Mouse (Mus musculus): ENCODE data around the gene Rabgef1. TPM values are rescaled to one million over a fixed set of nuclear protein-coding genes. Genes with fewer than 3 reads are reported as not detected.

The Rabgef1 gene
- 22.3 and 25.4 TPM in 2 replicates for polyA plus RNA-seq (2012; ENCODE audit: insufficient read depth, insufficient read length, missing spikeins)

DNA sequence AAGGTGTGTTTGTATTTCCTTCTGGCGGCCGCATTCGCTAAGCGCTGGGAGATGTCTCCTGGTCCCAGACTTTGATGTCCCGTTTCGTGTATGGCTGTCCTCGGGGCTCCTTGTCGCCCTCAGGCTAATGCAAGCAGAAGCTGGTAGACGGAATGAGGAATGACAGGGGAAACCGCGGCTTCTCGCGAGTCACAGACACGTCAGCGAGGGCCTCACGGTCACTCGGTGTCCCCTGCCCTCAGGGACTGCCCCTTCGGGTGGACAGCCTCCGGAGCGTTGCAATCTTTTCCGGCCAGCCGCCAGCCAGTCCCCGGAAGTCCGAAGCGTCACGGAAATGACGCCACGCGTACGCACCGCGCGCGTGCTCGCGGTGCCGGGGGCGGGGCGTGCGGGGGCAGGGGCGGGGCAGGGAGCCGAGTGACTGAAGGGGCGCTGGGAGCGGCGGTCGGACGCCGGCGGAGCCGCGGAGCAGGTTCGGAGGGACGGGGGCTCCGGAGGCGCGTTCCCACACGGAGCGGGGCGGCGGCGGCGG lies at the start of gene Rabgef1:
Gene Rabgef1, plus strand, starts transcription at position 376 of the 532 bp plus-strand sequence.
- H3K4me1 ChIP-seq (ENCODE audit: control insufficient read depth, insufficient read depth, low read length): peaks cover 23% of the 10 kb centered on the region
- H3K27ac ChIP-seq (ENCODE audit: insufficient read depth, low read depth, low read length): peak within 1 kb of the TSS; percentile 70
- H3K4me3 ChIP-seq (ENCODE audit: insufficient read depth, low read length): peak within 1 kb of the TSS; percentile 64
- TF ChIP-seq POLR2A (IDR thresholded peaks at IDR 0.05; ENCODE audit: borderline replicate concordance, low read depth, low read length) (no peak; the same call in 1 of the 2 replicates), CTCF (IDR thresholded peaks at IDR 0.05; ENCODE audit: low read depth, low read length) (no peak)

DNA sequence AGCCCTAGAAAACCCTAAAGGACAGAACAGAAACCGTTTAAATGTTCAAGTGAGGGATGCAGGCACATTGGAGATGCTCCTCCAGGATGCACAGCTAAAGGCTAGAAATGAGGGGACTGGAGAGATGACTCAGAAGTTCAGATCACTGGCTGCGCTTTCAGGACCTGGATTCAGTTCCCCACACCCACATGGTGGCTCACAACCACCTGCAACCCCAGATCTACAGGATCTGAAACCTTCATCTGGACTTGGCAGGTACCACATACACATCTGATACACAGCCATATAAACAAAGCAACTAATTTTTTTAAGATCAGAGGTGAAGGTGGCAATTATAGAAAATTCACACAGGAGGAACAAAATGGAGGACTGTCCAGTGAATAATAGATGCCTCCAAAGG lies 49.2 kb upstream of the Rabgef1 start:
- H3K4me1 ChIP-seq (ENCODE audit: control insufficient read depth, insufficient read depth, low read length): no peaks in the 10 kb centered on the region
- no peak for TF ChIP-seq POLR2A (IDR thresholded peaks at IDR 0.05; ENCODE audit: borderline replicate concordance, low read depth, low read length)
- no peak for TF ChIP-seq CTCF (IDR thresholded peaks at IDR 0.05; ENCODE audit: low read depth, low read length)
- H3K27ac ChIP-seq (ENCODE audit: insufficient read depth, low read depth, low read length): no peak overlapping the region
- H3K4me3 ChIP-seq (ENCODE audit: insufficient read depth, low read length): no peak overlapping the region

DNA sequence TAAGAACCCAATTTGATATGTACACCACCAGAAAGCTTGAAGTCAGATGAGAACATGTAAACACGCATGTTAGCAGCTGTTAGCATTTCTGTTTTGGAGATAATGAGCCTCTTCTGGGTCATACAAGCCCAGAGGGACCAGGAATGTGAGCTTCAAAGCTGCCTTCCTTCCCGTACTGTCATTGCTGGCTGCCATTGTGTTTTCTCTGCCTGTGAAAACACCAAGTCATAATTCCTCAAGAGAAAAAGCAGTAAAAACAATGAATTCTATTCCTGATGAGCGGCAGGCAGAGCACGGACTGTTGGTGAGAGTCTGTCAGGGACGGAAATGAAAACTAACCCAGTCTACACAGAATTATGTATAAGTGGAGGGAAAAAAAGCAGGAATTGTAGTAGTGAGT lies 47.3 kb upstream of the Rabgef1 start:
- TF ChIP-seq CTCF (IDR thresholded peaks at IDR 0.05; ENCODE audit: low read depth, low read length) (no peak), POLR2A (IDR thresholded peaks at IDR 0.05; ENCODE audit: borderline replicate concordance, low read depth, low read length) (no peak)
- Histone ChIP-seq H3K27ac (ENCODE audit: insufficient read depth, low read depth, low read length) (no peak overlapping the region), H3K4me3 (ENCODE audit: insufficient read depth, low read length) (no peak overlapping the region), H3K4me1 (ENCODE audit: control insufficient read depth, insufficient read depth, low read length) (peaks cover 5% of the 10 kb centered on the region)

DNA sequence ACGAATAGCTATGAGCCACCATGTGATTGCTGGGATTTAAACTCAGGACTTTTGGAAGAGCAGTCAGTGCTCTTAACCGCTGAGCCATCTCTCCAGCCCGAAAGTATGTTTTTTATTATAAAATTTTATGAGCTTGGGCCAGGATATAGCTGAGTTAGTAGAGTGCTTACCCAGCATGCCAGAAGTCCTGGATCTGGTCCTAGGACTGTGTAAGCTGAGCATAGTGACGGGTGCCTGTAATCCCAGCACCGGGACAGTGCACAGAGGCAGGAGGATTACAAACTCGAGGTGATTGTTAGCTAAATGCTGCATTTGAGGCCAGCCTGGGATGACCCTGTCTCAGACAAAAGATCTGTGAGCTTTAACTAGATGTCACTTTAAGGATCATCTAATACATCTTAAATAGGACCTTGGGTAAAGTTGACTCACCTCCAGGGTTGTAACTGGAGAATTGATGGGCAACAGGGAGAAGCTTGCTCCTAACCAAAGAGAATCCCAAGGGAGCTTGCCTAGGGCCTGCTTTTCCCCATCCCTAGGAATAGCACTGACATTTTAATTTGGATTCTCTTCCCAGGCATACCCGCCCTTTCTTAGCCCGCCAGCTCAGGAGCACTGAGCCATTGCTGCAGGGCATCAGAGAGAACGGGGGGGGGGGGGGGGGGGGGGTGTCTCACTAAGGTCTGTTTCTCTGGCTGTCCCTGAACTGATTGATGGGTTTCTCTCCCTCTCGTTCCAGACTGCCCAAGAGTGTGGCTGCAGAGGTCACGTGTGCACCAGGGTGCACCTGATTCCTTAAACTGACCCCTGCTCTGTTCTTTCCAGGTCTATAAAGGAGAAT lies 42.7 kb upstream of the Rabgef1 start:
- Histone ChIP-seq H3K4me1 (ENCODE audit: control insufficient read depth, insufficient read depth, low read length) (peaks cover 12% of the 10 kb centered on the region), H3K4me3 (ENCODE audit: insufficient read depth, low read length) (no peak overlapping the region), H3K27ac (ENCODE audit: insufficient read depth, low read depth, low read length) (0 out of 2 replicates have a peak overlapping the region, but pooled peaks have one; percentile 33)
- TF ChIP-seq POLR2A (IDR thresholded peaks at IDR 0.05; ENCODE audit: borderline replicate concordance, low read depth, low read length) (no peak), CTCF (IDR thresholded peaks at IDR 0.05; ENCODE audit: low read depth, low read length) (no peak)

DNA sequence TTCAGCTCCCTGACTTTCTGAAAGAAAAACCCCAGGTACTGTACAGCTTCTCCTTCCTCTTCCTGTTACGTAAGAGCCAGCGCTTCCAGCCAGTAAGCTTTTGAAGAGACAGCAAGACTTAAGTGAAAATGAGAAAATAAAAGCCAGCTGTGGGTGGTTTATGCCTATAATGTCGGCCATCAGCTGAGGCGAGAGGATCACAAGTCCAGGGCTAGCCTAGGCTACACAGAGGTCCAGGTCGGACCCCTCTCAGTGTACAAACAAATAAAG lies 42.1 kb upstream of the Rabgef1 start:
- Histone ChIP-seq H3K27ac (ENCODE audit: insufficient read depth, low read depth, low read length) (peak overlapping the region; percentile 52; the same call in 1 of the 2 replicates), H3K4me1 (ENCODE audit: control insufficient read depth, insufficient read depth, low read length) (peaks cover 12% of the 10 kb centered on the region), H3K4me3 (ENCODE audit: insufficient read depth, low read length) (no peak overlapping the region)
- TF ChIP-seq POLR2A (IDR thresholded peaks at IDR 0.05; ENCODE audit: borderline replicate concordance, low read depth, low read length) (no peak), CTCF (IDR thresholded peaks at IDR 0.05; ENCODE audit: low read depth, low read length) (no peak)

DNA sequence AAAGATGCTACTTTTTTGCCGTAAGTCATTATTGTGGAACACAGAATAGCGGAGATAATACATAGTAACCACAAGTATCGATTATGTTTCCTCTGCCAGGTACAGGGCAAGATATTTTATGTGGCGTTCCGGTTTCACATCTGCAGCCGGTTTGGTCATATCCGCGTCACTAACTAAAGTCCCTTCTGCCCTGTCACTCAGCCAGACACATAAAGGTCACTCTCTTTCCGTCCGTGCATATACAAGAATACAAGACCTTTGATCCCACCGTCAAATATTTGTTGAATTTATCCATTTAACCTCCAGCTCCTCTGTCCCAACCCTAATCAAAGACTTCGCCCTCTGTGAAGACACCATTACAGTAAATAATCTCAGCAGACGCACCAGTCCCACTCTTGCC lies 35.0 kb upstream of the Rabgef1 start:
- no peak for TF ChIP-seq CTCF (IDR thresholded peaks at IDR 0.05; ENCODE audit: low read depth, low read length)
- no peak for TF ChIP-seq POLR2A (IDR thresholded peaks at IDR 0.05; ENCODE audit: borderline replicate concordance, low read depth, low read length)

DNA sequence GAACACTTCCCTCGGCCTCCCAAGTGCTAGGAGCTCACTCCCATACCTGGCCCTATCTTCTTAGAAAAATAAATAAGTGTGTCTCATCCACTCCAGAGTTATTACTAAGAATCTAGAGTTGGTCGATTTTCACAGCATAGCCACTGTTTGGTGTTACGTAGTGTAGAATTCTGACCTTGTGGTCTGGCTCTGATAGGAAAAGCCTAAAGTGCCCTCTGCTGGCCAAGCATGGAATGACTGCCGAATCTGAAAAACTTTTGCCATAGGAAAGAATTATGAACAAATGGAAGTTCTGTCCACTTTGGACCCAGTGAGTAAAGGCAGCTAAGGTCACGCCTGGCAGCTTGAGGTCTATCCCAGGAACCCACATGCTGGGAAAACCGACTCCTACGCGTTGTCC lies 32.2 kb upstream of the Rabgef1 start:
- H3K27ac ChIP-seq (ENCODE audit: insufficient read depth, low read depth, low read length): no peak overlapping the region
- no peak overlapping the region for H3K4me3 ChIP-seq (ENCODE audit: insufficient read depth, low read length)
- peaks cover 3% of the 10 kb centered on the region; the same call in 1 of the 2 replicates for H3K4me1 ChIP-seq (ENCODE audit: control insufficient read depth, insufficient read depth, low read length)
- TF ChIP-seq CTCF (IDR thresholded peaks at IDR 0.05; ENCODE audit: low read depth, low read length) (no peak), POLR2A (IDR thresholded peaks at IDR 0.05; ENCODE audit: borderline replicate concordance, low read depth, low read length) (no peak)

More for the DNA sequence above, 35.0 kb upstream of the Rabgef1 start:
- Histone ChIP-seq H3K4me3 (ENCODE audit: insufficient read depth, low read length) (no peak overlapping the region), H3K4me1 (ENCODE audit: control insufficient read depth, insufficient read depth, low read length) (no peaks in the 10 kb centered on the region), H3K27ac (ENCODE audit: insufficient read depth, low read depth, low read length) (no peak overlapping the region)

DNA sequence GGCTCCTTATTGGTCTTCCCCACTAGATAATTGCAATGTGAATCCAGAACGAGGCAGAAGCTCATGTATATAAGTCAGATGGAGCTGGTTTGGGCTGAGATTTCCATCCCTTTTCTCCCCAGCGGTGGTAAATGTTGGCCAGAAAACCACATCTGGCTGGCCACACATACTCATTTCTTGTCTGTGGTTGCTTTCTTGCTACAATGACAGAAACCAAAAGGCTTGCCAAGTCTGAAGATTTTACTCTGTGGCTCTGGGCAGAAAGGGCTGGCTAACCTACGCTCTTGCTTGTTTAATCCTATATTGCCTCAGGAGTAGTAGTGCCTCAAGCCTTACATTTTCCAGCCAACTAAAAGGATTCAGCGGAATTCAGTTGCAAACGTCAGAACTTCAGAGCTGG lies 30.5 kb upstream of the Rabgef1 start:
- no peak overlapping the region for H3K27ac ChIP-seq (ENCODE audit: insufficient read depth, low read depth, low read length)
- TF ChIP-seq POLR2A (IDR thresholded peaks at IDR 0.05; ENCODE audit: borderline replicate concordance, low read depth, low read length): no peak
- TF ChIP-seq CTCF (IDR thresholded peaks at IDR 0.05; ENCODE audit: low read depth, low read length): no peak
- peaks cover 12% of the 10 kb centered on the region for H3K4me1 ChIP-seq (ENCODE audit: control insufficient read depth, insufficient read depth, low read length)
- no peak overlapping the region for H3K4me3 ChIP-seq (ENCODE audit: insufficient read depth, low read length)

DNA sequence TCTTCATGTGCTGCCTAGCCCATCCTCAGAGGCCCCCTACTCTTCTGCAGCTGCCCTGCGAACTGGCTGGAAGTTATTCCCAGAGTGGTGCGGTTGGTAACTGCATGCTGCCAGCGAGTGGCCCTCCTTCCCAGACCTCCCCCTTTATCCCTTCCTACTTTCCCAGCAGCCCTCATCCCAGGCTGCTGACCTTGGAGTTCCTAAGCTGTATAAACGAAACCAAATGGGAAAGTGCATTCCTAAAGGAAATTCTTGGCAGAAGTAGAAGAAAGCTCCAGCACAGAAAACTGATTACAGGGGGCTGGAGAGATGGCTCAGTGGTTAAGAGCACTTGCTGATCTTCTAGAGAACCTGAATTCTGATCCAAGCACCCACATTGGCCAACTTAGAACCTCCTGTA lies 29.6 kb upstream of the Rabgef1 start:
- Histone ChIP-seq H3K4me1 (ENCODE audit: control insufficient read depth, insufficient read depth, low read length) (peaks cover 14% of the 10 kb centered on the region), H3K4me3 (ENCODE audit: insufficient read depth, low read length) (no peak overlapping the region), H3K27ac (ENCODE audit: insufficient read depth, low read depth, low read length) (no peak overlapping the region)
- TF ChIP-seq POLR2A (IDR thresholded peaks at IDR 0.05; ENCODE audit: borderline replicate concordance, low read depth, low read length) (no peak), CTCF (IDR thresholded peaks at IDR 0.05; ENCODE audit: low read depth, low read length) (no peak)

DNA sequence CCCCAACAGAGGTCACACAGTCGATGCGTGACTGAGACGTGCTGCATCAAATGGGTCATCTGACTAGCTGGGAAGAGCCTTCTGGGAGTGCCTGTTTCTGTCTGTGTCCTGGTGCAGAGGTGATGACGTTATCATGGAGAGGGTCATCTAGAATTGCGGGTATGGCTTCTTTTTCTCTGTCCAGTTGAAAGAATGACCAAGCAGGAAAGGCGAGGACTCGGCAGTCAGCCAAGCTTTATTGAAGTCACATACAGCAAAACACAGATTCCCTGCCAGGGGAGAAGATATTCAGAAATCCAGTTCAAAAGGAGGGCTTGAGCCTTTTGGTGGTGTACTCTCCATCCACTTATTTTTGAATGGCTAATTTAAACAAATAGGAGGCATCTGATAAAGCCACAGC lies 28.5 kb upstream of the Rabgef1 start:
- peaks cover 14% of the 10 kb centered on the region for H3K4me1 ChIP-seq (ENCODE audit: control insufficient read depth, insufficient read depth, low read length)
- TF ChIP-seq POLR2A (IDR thresholded peaks at IDR 0.05; ENCODE audit: borderline replicate concordance, low read depth, low read length) (no peak), CTCF (IDR thresholded peaks at IDR 0.05; ENCODE audit: low read depth, low read length) (no peak)
- H3K27ac ChIP-seq (ENCODE audit: insufficient read depth, low read depth, low read length): no peak overlapping the region
- H3K4me3 ChIP-seq (ENCODE audit: insufficient read depth, low read length): no peak overlapping the region

Measured in bone marrow macrophage, adult 2 months (primary cell).